9 mouse cellular contexts compared by ENCODE assay signal in the genomic region with DNA sequence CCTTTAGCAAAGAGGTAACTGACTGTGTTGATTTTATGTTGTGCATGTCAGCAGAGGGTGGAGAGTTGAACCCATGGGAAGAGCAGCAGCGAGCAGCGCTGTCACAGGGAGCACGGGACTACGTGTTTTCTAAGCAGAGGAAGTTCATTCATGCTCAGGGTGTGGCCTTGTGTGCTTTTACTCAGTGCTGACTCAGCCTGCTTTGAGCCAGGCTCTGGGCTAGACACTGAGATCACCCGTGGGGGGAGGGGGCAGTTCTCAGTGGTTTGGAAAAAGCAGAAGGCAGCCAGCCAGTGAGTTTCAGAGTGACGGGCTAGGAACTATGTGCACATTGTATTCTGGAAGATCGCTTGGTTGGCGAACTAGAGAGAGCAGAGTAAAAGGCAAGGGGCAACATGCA.
DNase-seq lines count a peak whose midpoint lies in the region; ATAC-seq and TF ChIP-seq lines count a peak whose summit lies in the region.
"Had no signal": no experiment of that assay in that cellular context is flagged by ENCODE, and none has a peak within 500 bp of the region (broad histone marks: within the 10 kb centered on the region; RNA-seq: fewer than 3 reads in every experiment).

No protein-coding gene starts in this region.

- no peak for TF ChIP-seq POLR2A in embryonic fibroblast, embryonic 13.5 days (IDR thresholded peaks at IDR 0.05; ENCODE audit: low read depth, low read length)

- peak; percentile 71 for DNase-seq in A20 (ENCODE audit: low read depth, low spot score)
- peak; percentile 97 for DNase-seq in Muller cell, postnatal 12 days (ENCODE audit: inconsistent ontology term)
- DNase-seq in left cerebral cortex, adult 9 months (ENCODE audit: low spot score in 2 of 2): peak; percentile 64 to 89
- peak; percentile 27 to 37 for DNase-seq in thymus, adult 18-20 months

- H3K4me3 ChIP-seq in embryonic fibroblast, embryonic 13.5 days (ENCODE audit: insufficient read depth, low read length): no peak overlapping the region
- H3K4me3 ChIP-seq in forebrain, embryonic 13.5 days: no peak overlapping the region
- H3K4me3 ChIP-seq: erythroblast, embryonic 14.5 days had no signal

- no peaks in the 10 kb centered on the region for H3K36me3 ChIP-seq in forebrain, embryonic 13.5 days (ENCODE audit: poor library complexity, severe bottlenecking)

- peaks cover 30% of the 10 kb centered on the region for H3K4me1 ChIP-seq in embryonic fibroblast, embryonic 13.5 days (ENCODE audit: control insufficient read depth, insufficient read depth, low read length)
- H3K4me1 ChIP-seq in forebrain, embryonic 13.5 days: peaks cover 36% of the 10 kb centered on the region

- H3K4me2 ChIP-seq in forebrain, embryonic 13.5 days: no peak overlapping the region

- H3K27me3 ChIP-seq in forebrain, embryonic 13.5 days: no peaks in the 10 kb centered on the region

- peak overlapping the region; percentile 69 for H3K27ac ChIP-seq in embryonic fibroblast, embryonic 13.5 days (ENCODE audit: insufficient read depth, low read length)
- no peak overlapping the region for H3K27ac ChIP-seq in forebrain, embryonic 13.5 days

- no peak for TF ChIP-seq CTCF in embryonic fibroblast, embryonic 13.5 days (IDR thresholded peaks at IDR 0.05; ENCODE audit: borderline replicate concordance, insufficient read depth, low read length)

- ATAC-seq in inflammation-experienced regulatory T-cells, adult 6 months: peak; percentile 50
- ATAC-seq in megakaryocyte progenitor cell, adult 5-6 weeks (replicated peaks; ENCODE audit: poor library complexity): peak; percentile 95
- ATAC-seq in forebrain, embryonic 13.5 days: no peak

- WGBS in forebrain, embryonic 13.5 days: 71% methylated on average over 8 of the region's 8 CpGs

- no peak overlapping the region for H3K9ac ChIP-seq in forebrain, embryonic 13.5 days

- H3K9me3 ChIP-seq in forebrain, embryonic 13.5 days (replicated peaks): peaks cover 4% of the 10 kb centered on the region; the same call in 1 of the 2 replicates

Comparison
In these comparisons a context has a peak if more than half of its experiments do, and no peak if none do; other contexts are left out.
1. DNase-seq: peak in every context shown above with its lines; median percentile 97 in Muller cell, postnatal 12 days; 76 in left cerebral cortex, adult 9 months; 71 in A20; 32 in thymus, adult 18-20 months.